Mouse (Mus musculus): ENCODE data around the gene Amhr2.

Amhr2 gene

GRCm38 (mm10) chr15:102424657-102425056 is 20.5 kb upstream of the Amhr2 start:
- no peak for DNase-seq

DNA sequence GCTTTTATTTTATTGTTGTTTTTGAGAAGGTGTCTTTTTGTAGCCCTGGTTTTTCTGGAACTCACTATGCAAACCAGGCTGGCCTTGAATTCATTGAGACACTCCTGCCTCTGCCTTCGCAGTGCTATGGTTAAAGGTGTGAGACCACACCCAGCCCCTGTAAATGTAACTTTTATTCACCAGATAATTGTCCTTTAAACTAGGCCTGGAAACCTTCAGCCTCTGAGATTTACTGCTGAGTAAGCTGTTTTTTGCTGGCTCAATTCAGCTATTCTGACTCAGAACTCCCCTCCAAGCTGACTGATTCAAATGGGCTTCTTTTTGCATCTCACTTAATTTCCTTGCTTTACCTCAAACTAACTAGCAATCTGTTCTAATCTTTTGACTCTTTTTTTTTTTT is 18.2 kb upstream of the Amhr2 start:
- no peak for DNase-seq

- no peak for DNase-seq
Measured at GRCm38 (mm10) chr15:102432046-102432445, 13.1 kb upstream of the Amhr2 start.

DNA sequence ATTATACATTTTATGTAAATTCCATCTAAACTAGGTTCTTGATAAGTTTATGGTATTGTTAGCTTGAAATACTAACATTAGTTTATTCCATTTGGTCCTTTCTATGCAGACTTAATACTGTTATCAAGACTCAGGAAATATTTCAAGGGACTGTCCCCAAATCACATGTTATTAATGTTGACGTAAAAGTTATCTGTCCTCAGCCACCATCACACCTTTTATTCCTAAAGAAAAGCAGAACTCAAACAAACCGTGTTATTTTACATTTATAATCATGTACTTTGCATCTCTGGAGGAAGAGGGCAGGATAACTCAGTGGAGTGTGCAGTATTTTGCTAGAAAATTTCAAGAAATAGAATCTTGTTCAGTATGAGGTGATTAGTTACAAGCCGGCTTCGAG is 12.0 kb upstream of the Amhr2 start:
- DNase-seq = no peak

DNA sequence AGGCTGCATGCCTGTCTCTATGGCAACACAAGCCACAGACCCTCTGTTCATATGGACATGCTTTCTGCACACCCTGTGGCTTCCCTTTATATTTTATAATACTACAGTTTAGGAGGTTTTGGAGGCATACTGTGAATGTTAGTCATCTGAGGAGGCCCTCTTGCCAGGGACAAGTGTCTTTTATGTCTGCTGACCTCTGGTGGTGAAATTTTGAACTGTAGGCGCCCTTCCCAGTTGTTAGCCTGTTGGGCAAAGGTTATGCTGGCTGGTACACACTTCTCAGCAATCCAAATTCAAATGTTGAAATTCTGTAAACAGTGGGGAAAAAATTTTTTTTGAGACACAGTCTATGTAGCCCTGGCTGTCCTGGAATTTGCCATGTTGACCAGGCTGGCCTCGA is 2.7 kb upstream of the Amhr2 start:
- DNase-seq = peak; percentile 82 to 84

- no peak for DNase-seq
Measured at GRCm38 (mm10) chr15:102446448-102446847, 1.3 kb downstream of the Amhr2 start.

GRCm38 (mm10) chr15:102449366-102449765 is 4.2 kb downstream of the Amhr2 start:
- no peak for DNase-seq

- DNase-seq = peak; percentile 59 to 73
Measured at GRCm38 (mm10) chr15:102450928-102451327, 5.8 kb downstream of the Amhr2 start.

- DNase-seq = peak; percentile 43 to 57
Measured at GRCm38 (mm10) chr15:102451666-102452430, 6.7 kb downstream of the Amhr2 start.

GRCm38 (mm10) chr15:102455993-102456392 is 10.8 kb downstream of the Amhr2 start:
- DNase-seq = no peak

GRCm38 (mm10) chr15:102458050-102458736 is 13.0 kb downstream of the Amhr2 start:
- no peak for DNase-seq

DNA sequence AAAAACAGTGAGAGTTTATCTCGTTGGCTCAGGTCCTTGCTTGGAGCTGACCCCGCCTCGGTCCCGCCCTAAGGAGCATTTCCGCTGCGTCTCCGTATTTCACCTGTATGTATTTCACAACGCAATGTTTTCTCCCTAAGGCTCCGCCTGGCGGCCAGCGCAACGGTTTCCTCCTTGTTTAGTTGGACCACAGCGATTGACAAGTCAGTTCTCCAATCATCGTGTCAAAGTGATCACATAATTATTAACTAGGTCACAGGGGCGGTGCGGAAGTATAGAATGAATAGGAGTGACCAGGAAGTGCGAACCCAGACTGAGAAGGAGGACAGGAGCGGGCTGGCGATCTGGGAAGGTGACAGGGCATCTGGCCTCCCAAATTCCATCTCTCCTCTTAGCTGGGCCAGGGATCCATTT is 13.7 kb downstream of the Amhr2 start, which contains the start of gene Prr13:
Gene Prr13 (plus strand): TSS at position 125 of the 414 bp plus-strand sequence.
- peak; percentile 97 to 98 for DNase-seq

DNA sequence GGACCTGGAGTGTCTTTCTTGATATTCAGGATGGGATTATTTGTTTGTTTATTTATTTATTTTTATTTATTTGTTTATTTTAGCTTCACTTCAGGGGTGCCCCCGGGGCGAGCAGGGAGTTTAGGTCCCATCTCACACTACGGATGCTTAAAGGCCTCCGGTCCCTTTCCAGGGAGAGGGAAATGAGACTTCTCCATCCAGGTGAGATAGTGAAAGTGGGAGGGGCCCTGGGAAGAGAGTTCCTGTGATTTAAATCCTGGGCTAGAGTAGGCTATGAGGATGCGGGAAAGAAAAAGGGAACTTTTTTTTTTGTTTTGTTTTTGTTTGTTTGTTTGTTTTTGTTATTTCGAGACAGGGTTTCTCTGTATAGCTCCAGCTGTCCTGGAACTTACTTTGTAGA is 14.2 kb downstream of the Amhr2 start:
- DNase-seq = no peak

DNA sequence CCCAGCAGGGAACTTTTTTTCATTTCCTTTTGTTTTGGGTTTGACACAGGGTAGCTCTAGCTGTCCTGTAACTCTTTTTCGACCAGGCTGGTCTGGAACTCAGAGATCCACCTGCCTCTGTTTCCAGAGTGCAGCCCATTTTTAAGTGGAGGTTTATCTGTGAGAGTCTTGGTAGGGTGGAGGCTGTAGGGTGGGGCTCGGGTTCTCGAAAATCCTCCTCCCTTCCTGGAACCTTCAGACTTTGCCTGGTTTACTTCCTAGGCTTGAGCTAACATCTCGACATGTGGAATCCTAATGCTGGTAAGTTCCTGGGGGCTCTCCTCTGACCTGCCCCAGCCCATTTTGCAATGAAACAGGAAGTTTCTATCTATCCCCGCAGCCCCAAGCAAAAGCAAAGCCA is 14.7 kb downstream of the Amhr2 start:
- no peak for DNase-seq

- DNase-seq = no peak
Measured at GRCm38 (mm10) chr15:102460409-102460808, 15.2 kb downstream of the Amhr2 start.

- DNase-seq = no peak
Measured at GRCm38 (mm10) chr15:102460971-102461370, 15.8 kb downstream of the Amhr2 start.

GRCm38 (mm10) chr15:102461430-102462075 is 16.4 kb downstream of the Amhr2 start:
- DNase-seq = no peak

- no peak for DNase-seq
Measured at GRCm38 (mm10) chr15:102463666-102464065, 18.5 kb downstream of the Amhr2 start.

DNA sequence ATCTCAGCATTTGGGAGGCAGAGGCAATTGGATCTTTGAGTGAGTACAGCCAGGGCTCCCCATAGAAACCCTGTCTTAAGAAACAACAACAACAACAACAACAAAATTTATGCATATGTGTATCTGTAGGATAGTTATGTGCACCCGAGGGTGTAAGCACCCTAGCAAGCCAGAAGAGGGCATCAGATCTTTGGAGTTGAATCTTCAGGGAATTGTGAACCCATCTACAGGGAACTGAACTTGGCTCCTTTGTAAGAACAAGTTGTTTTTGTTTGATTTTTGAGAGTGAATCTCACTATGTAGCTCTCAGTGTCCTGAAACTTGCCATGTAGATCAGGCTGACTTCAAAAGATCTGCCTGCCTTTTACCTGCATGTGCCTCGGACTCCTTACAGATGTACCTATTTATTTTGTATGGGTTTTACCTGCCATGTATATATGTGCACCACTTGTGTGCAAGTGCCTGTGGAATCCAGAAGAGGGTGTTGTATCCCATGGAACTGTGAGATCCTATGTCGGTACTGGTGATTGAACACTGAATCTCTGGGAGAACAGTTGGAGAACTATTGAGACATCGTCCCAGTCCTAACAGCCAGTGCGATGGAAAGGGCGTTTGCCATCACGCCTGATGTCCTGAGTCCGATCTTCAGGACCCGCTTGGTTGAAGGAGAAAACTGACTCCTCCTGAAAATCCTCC is 23.7 kb downstream of the Amhr2 start:
- DNase-seq = no peak

DNA sequence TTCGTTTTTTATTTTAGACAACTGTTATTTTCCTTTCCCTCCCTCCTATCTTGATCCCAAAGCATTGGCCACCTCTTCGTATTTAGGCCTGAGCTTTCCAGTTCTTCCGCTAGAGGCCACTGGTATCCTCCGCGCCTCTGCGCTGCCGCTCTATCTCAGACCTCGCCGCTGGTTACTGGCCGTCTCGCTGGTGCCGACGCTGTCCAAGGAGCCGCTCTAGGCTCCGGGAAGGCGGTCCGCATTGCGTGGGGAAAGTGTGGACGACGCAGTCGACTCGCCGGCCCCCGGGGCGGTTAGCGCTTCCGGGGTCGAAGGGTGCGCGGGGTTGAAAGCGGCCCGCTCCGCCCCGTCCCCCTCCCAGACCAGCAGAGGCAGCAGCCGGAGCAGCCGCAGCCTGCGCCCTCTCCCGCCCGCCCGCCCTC is 25.0 kb downstream of the Amhr2 start, which contains the start of gene Pcbp2:
Gene Pcbp2 (plus strand): TSS at position 357 of the 422 bp plus-strand sequence.
- peak; percentile 97 to 98 for DNase-seq

DNA sequence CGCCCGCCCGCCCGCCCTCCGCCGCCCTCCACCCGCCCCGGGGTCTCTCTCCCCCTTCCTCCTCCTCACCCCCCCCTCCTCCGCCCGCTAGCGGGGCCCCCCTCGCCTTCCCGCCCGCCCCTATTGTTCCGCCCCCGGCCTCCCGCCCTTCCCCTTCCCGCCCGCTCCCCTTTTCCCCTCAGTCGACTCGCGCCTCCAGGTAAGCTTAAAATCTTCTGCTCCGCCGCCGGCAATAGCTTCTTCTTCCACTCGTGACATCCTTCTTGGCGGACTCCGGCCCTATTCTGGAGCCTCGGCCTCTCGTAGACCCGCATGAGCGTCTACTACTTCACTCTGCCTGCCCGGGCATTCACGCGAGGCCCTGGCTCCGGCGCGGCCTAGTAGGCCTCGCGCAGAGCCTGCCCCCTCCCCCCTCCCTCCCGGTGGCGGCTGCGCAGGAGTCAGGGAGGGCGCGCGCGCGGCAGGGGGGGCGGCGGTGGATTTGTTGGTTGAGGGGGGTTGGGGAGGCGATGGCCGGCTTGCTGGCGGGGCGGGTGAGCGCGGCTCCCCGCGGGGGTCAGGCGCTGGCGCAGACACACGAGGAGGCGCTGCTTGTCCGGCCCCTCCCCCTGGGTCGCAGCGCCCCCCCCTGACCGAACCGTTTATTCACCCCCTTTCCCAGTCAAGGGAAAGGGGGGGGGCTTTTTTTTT is 25.6 kb downstream of the Amhr2 start:
- peak; percentile 78 to 83 for DNase-seq

- no peak for DNase-seq
Measured at GRCm38 (mm10) chr15:102471295-102471645, 26.1 kb downstream of the Amhr2 start.

Measured in lung, adult 18-20 months (tissue).